Mouse (Mus musculus) testis, adult 2 months (tissue): ENCODE results near the gene Eif4ebp2.

ENCODE experiments used
- CTCF ChIP-seq: fragments of 200-500 bp; IDR thresholded peaks from 2 replicates; pipeline ENCODE4 v1.5.1; 2012; ENCODE audit warnings: low read depth, mild to moderate bottlenecking, inconsistent platforms, low read length, moderate library complexity; ENCODE audit not compliant: control insufficient read depth, insufficient read depth, insufficient replicate concordance
- POLR2A ChIP-seq: fragments of 200-500 bp; IDR thresholded peaks from 2 replicates; pipeline ENCODE4 v1.6.1; 2012; ENCODE audit warnings: low read depth, mild to moderate bottlenecking, inconsistent platforms, low read length, moderate library complexity; ENCODE audit not compliant: control insufficient read depth

DNA sequence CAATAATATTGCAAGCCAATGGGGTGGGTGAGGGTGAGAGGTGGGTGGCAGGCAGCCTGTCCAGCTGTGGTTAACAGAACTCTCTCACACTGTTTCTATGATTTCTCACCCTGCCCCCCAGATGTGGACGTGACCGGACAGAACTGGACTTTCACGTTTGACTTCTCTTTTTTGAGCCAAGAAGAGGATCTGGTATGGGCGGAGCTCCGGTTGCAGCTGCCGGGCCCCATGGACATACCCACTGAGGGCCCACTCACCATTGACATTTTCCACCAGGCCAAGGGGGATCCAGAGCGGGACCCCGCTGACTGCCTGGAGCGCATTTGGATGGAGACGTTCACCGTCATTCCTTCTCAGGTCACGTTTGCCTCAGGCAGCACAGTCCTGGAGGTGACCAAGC lies 29.6 kb downstream of the Eif4ebp2 start:
- TF ChIP-seq POLR2A (no peak), CTCF (no peak)
